Mouse (Mus musculus): ENCODE data around the gene Bcor. TPM values are rescaled to one million over a fixed set of nuclear protein-coding genes. Genes with fewer than 3 reads are reported as not detected.
A peak's percentile ranks its signal among the peaks of the same experiment; 100 is the strongest.

The Bcor gene
- total and polyA plus RNA-seq, 3 experiments: 44.6 to 88.7 (median 61.6) TPM

DNA sequence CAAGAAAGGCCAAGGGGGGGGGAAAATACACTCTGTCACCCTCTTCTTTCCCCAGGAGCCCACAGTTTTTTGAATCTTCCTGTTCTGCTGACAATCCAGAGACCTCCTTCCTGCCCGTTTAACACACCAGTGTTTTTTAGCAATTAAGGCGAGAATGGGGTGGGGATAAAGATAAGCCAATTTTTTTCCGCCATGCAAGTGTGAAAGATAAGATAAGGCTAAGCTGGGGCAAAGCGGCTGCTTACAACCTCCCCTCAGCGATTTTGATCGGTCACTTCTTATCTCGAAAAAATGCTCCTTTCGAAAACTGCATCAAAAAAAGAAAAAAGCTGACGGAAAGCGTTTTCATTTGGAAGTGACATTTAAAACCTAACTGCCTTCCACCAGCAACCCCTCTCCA lies 74.2 kb downstream of the Bcor start (continued):
- no peak for TF ChIP-seq E2F4 (IDR thresholded peaks at IDR 0.05; ENCODE audit: borderline replicate concordance, low read depth, low read length)
- TF ChIP-seq POLR2AphosphoS2 (IDR thresholded peaks at IDR 0.05; ENCODE audit: low read length): no peak
- TF ChIP-seq NELFE (IDR thresholded peaks at IDR 0.05; ENCODE audit: low read depth, low read length): 0 out of 2 replicates have a peak, but pooled peaks have one; percentile 21
- TF ChIP-seq POLR2A (IDR thresholded peaks at IDR 0.05; ENCODE audit: control insufficient read depth in 1 of 2, insufficient read depth in 1 of 2, low read depth in 1 of 2, low read length in 2 of 2, poor library complexity in 1 of 2): no peak
- peak; percentile 9; the same call in 1 of the 2 replicates for TF ChIP-seq CHD1 (IDR thresholded peaks at IDR 0.05; ENCODE audit: low read depth, low read length)
- TF ChIP-seq GABPA (IDR thresholded peaks at IDR 0.05; ENCODE audit: low read depth, low read length): no peak
- no peak; the same call in 1 of the 2 replicates for TF ChIP-seq SMC3 (IDR thresholded peaks at IDR 0.05; ENCODE audit: low read depth, low read length)
- TF ChIP-seq MXI1 (IDR thresholded peaks at IDR 0.05; ENCODE audit: low read depth, low read length): peak; percentile 60; the same call in 1 of the 2 replicates
- no peak for TF ChIP-seq USF2 (IDR thresholded peaks at IDR 0.05; ENCODE audit: borderline replicate concordance in 1 of 2, insufficient read depth in 1 of 2, low read depth in 1 of 2, low read length in 2 of 2)
- TF ChIP-seq UBTF (IDR thresholded peaks at IDR 0.05; ENCODE audit: borderline replicate concordance, insufficient read depth, low read depth, low read length): no peak
- TF ChIP-seq TAL1 (IDR thresholded peaks at IDR 0.05; ENCODE audit: low read length): peak; percentile 37
- no peak for TF ChIP-seq NRF1 (IDR thresholded peaks at IDR 0.05; ENCODE audit: insufficient read depth, low read depth, low read length, poor library complexity, severe bottlenecking)
- peak; percentile 94 for TF ChIP-seq ZNF384 (IDR thresholded peaks at IDR 0.05; ENCODE audit: low read depth, low read length)
- TF ChIP-seq ELF1 (IDR thresholded peaks at IDR 0.05; ENCODE audit: low read depth, low read length): 0 out of 2 replicates have a peak, but pooled peaks have one; percentile 37
- peak; percentile 59; the same call in 1 of the 2 replicates for TF ChIP-seq ZMIZ1 (IDR thresholded peaks at IDR 0.05; ENCODE audit: low read depth, low read length)
- peak; percentile 85 for TF ChIP-seq RCOR1 (IDR thresholded peaks at IDR 0.05; ENCODE audit: low read depth, low read length)
- TF ChIP-seq TCF12 (IDR thresholded peaks at IDR 0.05; ENCODE audit: low read depth, low read length): peak; percentile 94
- TF ChIP-seq ETS1 (IDR thresholded peaks at IDR 0.05; ENCODE audit: low read depth, low read length): peak; percentile 97
- no peak for TF ChIP-seq MAX (IDR thresholded peaks at IDR 0.05; ENCODE audit: low read length)
- TF ChIP-seq TBP (IDR thresholded peaks at IDR 0.05; ENCODE audit: low read depth, low read length): 0 out of 2 replicates have a peak, but pooled peaks have one; percentile 20
- TF ChIP-seq MYB (IDR thresholded peaks at IDR 0.05; ENCODE audit: low read depth, low read length): peak; percentile 52
- peak; percentile 36; the same call in 1 of the 2 replicates for TF ChIP-seq MYC (IDR thresholded peaks at IDR 0.05; ENCODE audit: low read depth, low read length)
- TF ChIP-seq CHD2 (IDR thresholded peaks at IDR 0.05; ENCODE audit: low read length): no peak

GRCm38 (mm10) chrX:12085290-12085689 lies 74.9 kb downstream of the Bcor start:
- no peak overlapping the region; the same call in 1 of the 2 replicates for H3K9ac ChIP-seq (ENCODE audit: control insufficient read depth, low read depth, low read length, poor library complexity, severe bottlenecking)
- no peak for DNase-seq (ENCODE audit: low read depth, low spot score)
- H3K4me1 ChIP-seq (ENCODE audit: control insufficient read depth in 1 of 2, insufficient read depth in 2 of 2, low read length in 2 of 2): peaks cover 4 to 24% of the 10 kb centered on the region in 2 experiments
- H3K27me3 ChIP-seq (ENCODE audit: control insufficient read depth in 1 of 2, insufficient read depth in 2 of 2, low read length in 2 of 2): no peaks in the 10 kb centered on the region
- no peak for TF ChIP-seq HCFC1 (IDR thresholded peaks at IDR 0.05; ENCODE audit: low read depth, low read length)
- no peak for TF ChIP-seq ZNF384 (IDR thresholded peaks at IDR 0.05; ENCODE audit: low read depth, low read length)
- TF ChIP-seq SIN3A (IDR thresholded peaks at IDR 0.05; ENCODE audit: low read length): no peak
- no peak for TF ChIP-seq JUND (IDR thresholded peaks at IDR 0.05; ENCODE audit: low read depth, low read length)
- no peak for TF ChIP-seq RCOR1 (IDR thresholded peaks at IDR 0.05; ENCODE audit: low read depth, low read length)
- TF ChIP-seq KAT2A (conservative IDR thresholded peaks at IDR 0.05; ENCODE audit: low read depth, low read length): no peak
- no peak for TF ChIP-seq TCF12 (IDR thresholded peaks at IDR 0.05; ENCODE audit: low read depth, low read length)
- TF ChIP-seq ETS1 (IDR thresholded peaks at IDR 0.05; ENCODE audit: low read depth, low read length): no peak
- no peak for TF ChIP-seq POLR2AphosphoS2 (IDR thresholded peaks at IDR 0.05; ENCODE audit: low read length)
- TF ChIP-seq ELF1 (IDR thresholded peaks at IDR 0.05; ENCODE audit: low read depth, low read length): no peak
- TF ChIP-seq MAZ (IDR thresholded peaks at IDR 0.05; ENCODE audit: low read depth, low read length): no peak
- TF ChIP-seq USF2 (IDR thresholded peaks at IDR 0.05; ENCODE audit: borderline replicate concordance in 1 of 2, insufficient read depth in 1 of 2, low read depth in 1 of 2, low read length in 2 of 2): no peak
- TF ChIP-seq ZMIZ1 (IDR thresholded peaks at IDR 0.05; ENCODE audit: low read depth, low read length): no peak
- no peak for TF ChIP-seq SMC3 (IDR thresholded peaks at IDR 0.05; ENCODE audit: low read depth, low read length)
- TF ChIP-seq CTCF (IDR thresholded peaks at IDR 0.05 in 2 of 3, conservative IDR thresholded peaks at IDR 0.05 in 1 of 3; ENCODE audit: control insufficient read depth in 1 of 3, insufficient read depth in 1 of 3, low read depth in 2 of 3, low read length in 3 of 3, poor library complexity in 1 of 3, severe bottlenecking in 1 of 3): no peak
- H3K79me2 ChIP-seq (ENCODE audit: control insufficient read depth, insufficient read depth, low read length, poor library complexity): peaks cover 36% of the 10 kb centered on the region
- H3K27ac ChIP-seq (ENCODE audit: control insufficient read depth, low read depth, low read length): peak overlapping the region; percentile 99
- H3K9me3 ChIP-seq (replicated peaks; ENCODE audit: insufficient read depth, low read length): no peaks in the 10 kb centered on the region
- no peak overlapping the region for H3K4me3 ChIP-seq (ENCODE audit: control insufficient read depth in 1 of 2, insufficient read depth in 1 of 2, low read depth in 2 of 2, low read length in 2 of 2)
- H3K36me3 ChIP-seq (ENCODE audit: control insufficient read depth in 1 of 2, insufficient read depth in 2 of 2, low read length in 2 of 2): peaks cover 0 to 29% of the 10 kb centered on the region in 2 experiments; a peak in 2 of 4 replicates
